Mouse (Mus musculus): ENCODE data around the gene Fshr. TPM values are rescaled to one million over a fixed set of nuclear protein-coding genes. Genes with fewer than 3 reads are reported as not detected.

The Fshr gene
- total RNA-seq, 1 experiment, result not detected

DNA sequence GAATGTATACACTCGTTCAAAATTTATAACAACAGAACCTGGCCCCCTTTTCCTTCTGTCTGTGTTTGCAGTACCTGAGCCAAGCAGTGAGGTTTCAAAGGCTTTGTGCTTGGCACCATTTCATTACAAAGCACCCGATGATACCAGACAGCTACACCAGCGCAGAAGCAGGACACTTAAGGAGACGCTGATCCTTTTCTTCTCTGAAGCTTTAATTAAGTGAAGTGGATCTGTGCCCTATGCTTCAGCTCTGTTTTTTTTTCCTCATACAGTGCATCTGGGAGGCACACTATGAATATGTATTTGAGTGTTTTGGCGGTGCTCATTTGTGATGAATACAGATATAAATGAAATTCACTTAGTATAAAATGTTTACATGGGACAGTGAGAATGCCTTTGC lies 120.8 kb downstream of the Fshr start:
- H3K9ac ChIP-seq (ENCODE audit: insufficient read depth, low read depth, low read length, poor library complexity, severe bottlenecking), result no peak overlapping the region
- no peaks in the 10 kb centered on the region for H3K9me3 ChIP-seq (ENCODE audit: control insufficient read depth, insufficient read depth, low read depth, low read length)
- H3K36me3 ChIP-seq (ENCODE audit: control insufficient read depth, insufficient read depth, low read length, poor library complexity, severe bottlenecking), result no peaks in the 10 kb centered on the region
- TF ChIP-seq HCFC1 (IDR thresholded peaks at IDR 0.05; ENCODE audit: borderline replicate concordance, insufficient read depth, low read length), result no peak
- TF ChIP-seq MAFK (IDR thresholded peaks at IDR 0.05; ENCODE audit: insufficient read depth, low read depth, low read length), result no peak
- TF ChIP-seq ZNF384 (IDR thresholded peaks at IDR 0.05; ENCODE audit: low read depth, low read length), result no peak
- TF ChIP-seq ZC3H11A (IDR thresholded peaks at IDR 0.05; ENCODE audit: borderline replicate concordance, low read depth, low read length), result no peak
- no peak for TF ChIP-seq CHD2 (IDR thresholded peaks at IDR 0.05; ENCODE audit: low read depth, low read length)
- in situ Hi-C loops (cut with MboI; ENCODE audit: low sequenced_read_pairs in 2 of 2, unreplicated experiment in 2 of 2), result no loop called here
- H3K27ac ChIP-seq (ENCODE audit: insufficient read depth, low read depth, low read length, poor library complexity, severe bottlenecking), result no peak overlapping the region
- H3K4me3 ChIP-seq (ENCODE audit: insufficient read depth in 1 of 2, low read depth in 1 of 2, low read length in 2 of 2, poor library complexity in 1 of 2, severe bottlenecking in 1 of 2), result no peak overlapping the region
- no peaks in the 10 kb centered on the region for H3K4me1 ChIP-seq (ENCODE audit: control insufficient read depth in 2 of 2, insufficient read depth in 2 of 2, low read length in 2 of 2, poor library complexity in 1 of 2)
- DNase-seq (ENCODE audit: low read depth, low spot score), result no peak

DNA sequence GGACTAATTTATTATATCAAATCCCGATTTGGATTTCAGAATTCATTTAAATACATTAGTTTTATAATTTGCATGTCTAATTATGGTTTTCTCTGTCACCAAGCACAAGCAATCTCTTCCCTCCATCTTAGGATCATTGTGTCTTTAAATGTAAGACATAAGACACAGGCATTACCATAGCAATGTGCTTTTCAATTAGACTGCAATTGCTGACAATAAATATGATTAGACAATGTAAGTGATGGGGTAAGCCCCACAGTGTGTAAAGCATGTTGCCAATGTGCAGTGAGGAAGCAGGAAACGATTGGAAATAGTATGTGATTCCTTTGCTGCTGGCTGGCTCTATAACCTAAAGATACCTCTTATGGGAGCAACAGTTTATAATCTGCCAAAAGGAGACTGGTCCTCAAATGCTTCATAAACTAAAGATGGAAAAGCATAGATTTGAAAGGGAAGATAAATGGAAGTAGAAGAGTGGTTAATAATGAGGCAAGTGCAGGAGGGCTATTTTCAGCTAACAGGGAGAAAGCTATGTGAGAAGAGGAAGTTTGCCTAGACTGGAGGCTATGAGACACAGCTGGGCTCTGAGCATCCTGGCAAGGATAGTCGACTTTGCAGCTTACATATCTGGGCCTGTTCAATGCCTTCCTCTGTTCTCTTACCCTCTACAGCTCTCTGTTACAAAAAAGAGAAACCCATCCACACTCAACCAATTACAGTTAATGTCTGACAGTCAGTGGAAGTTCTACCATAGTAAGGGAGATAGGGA lies 136.0 kb downstream of the Fshr start:
- in situ Hi-C loops (cut with MboI; ENCODE audit: low sequenced_read_pairs in 2 of 2, unreplicated experiment in 2 of 2), result no loop called here
- no peaks in the 10 kb centered on the region for H3K9me3 ChIP-seq (ENCODE audit: control insufficient read depth, insufficient read depth, low read depth, low read length)

DNA sequence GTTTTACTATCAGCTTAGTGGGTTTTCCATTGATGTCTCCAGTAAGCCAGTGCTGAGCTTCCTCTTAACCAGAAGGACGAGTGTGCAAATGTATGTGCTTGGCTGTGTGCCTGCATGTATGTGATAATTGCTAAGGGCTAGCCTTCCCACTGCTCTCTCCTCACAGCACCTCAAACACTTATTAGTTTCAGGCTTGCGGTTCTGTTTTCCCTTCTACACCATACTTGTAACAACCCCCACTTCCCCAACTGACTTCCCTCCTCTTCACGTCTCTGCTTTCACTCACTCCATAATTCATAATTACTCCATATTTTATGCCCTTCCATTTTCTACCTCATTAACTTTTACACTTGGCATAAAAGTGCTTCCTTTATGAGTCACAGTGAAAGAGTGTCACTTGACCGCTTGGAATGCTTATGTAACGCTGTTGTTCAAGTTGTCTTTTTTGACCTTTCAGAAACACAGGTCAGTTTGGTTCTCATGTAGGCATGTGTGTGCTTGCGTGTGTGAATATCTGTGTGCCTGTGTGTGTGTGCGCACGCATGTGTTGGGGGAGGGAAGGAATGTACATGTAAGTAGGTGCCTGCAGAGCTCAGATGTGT lies 138.0 kb downstream of the Fshr start:
- Histone ChIP-seq H3K4me3 (ENCODE audit: insufficient read depth in 1 of 2, low read depth in 1 of 2, low read length in 2 of 2, poor library complexity in 1 of 2, severe bottlenecking in 1 of 2) (no peak overlapping the region), H3K27ac (ENCODE audit: insufficient read depth, low read depth, low read length, poor library complexity, severe bottlenecking) (no peak overlapping the region), H3K9me3 (ENCODE audit: control insufficient read depth, insufficient read depth, low read depth, low read length) (no peaks in the 10 kb centered on the region), H3K36me3 (ENCODE audit: control insufficient read depth, insufficient read depth, low read length, poor library complexity, severe bottlenecking) (no peaks in the 10 kb centered on the region), H3K9ac (ENCODE audit: insufficient read depth, low read depth, low read length, poor library complexity, severe bottlenecking) (no peak overlapping the region), H3K4me1 (ENCODE audit: control insufficient read depth in 2 of 2, insufficient read depth in 2 of 2, low read length in 2 of 2, poor library complexity in 1 of 2) (no peaks in the 10 kb centered on the region)
- DNase-seq (ENCODE audit: low read depth, low spot score), result no peak
- in situ Hi-C loops (cut with MboI; ENCODE audit: low sequenced_read_pairs in 2 of 2, unreplicated experiment in 2 of 2), result no loop called here
- TF ChIP-seq MAFK (IDR thresholded peaks at IDR 0.05; ENCODE audit: insufficient read depth, low read depth, low read length), result no peak
- no peak for TF ChIP-seq HCFC1 (IDR thresholded peaks at IDR 0.05; ENCODE audit: borderline replicate concordance, insufficient read depth, low read length)
- no peak for TF ChIP-seq ZC3H11A (IDR thresholded peaks at IDR 0.05; ENCODE audit: borderline replicate concordance, low read depth, low read length)
- no peak for TF ChIP-seq CHD2 (IDR thresholded peaks at IDR 0.05; ENCODE audit: low read depth, low read length)
- TF ChIP-seq ZNF384 (IDR thresholded peaks at IDR 0.05; ENCODE audit: low read depth, low read length), result no peak

More for the DNA sequence above, 136.0 kb downstream of the Fshr start:
- H3K9ac ChIP-seq (ENCODE audit: insufficient read depth, low read depth, low read length, poor library complexity, severe bottlenecking), result no peak overlapping the region
- no peaks in the 10 kb centered on the region for H3K4me1 ChIP-seq (ENCODE audit: control insufficient read depth in 2 of 2, insufficient read depth in 2 of 2, low read length in 2 of 2, poor library complexity in 1 of 2)
- DNase-seq (ENCODE audit: low read depth, low spot score), result no peak
- no peak overlapping the region for H3K4me3 ChIP-seq (ENCODE audit: insufficient read depth in 1 of 2, low read depth in 1 of 2, low read length in 2 of 2, poor library complexity in 1 of 2, severe bottlenecking in 1 of 2)
- H3K27ac ChIP-seq (ENCODE audit: insufficient read depth, low read depth, low read length, poor library complexity, severe bottlenecking), result no peak overlapping the region
- TF ChIP-seq CHD2 (IDR thresholded peaks at IDR 0.05; ENCODE audit: low read depth, low read length) (no peak), ZNF384 (IDR thresholded peaks at IDR 0.05; ENCODE audit: low read depth, low read length) (no peak), MAFK (IDR thresholded peaks at IDR 0.05; ENCODE audit: insufficient read depth, low read depth, low read length) (no peak), ZC3H11A (IDR thresholded peaks at IDR 0.05; ENCODE audit: borderline replicate concordance, low read depth, low read length) (no peak), HCFC1 (IDR thresholded peaks at IDR 0.05; ENCODE audit: borderline replicate concordance, insufficient read depth, low read length) (no peak)
- H3K36me3 ChIP-seq (ENCODE audit: control insufficient read depth, insufficient read depth, low read length, poor library complexity, severe bottlenecking), result no peaks in the 10 kb centered on the region

DNA sequence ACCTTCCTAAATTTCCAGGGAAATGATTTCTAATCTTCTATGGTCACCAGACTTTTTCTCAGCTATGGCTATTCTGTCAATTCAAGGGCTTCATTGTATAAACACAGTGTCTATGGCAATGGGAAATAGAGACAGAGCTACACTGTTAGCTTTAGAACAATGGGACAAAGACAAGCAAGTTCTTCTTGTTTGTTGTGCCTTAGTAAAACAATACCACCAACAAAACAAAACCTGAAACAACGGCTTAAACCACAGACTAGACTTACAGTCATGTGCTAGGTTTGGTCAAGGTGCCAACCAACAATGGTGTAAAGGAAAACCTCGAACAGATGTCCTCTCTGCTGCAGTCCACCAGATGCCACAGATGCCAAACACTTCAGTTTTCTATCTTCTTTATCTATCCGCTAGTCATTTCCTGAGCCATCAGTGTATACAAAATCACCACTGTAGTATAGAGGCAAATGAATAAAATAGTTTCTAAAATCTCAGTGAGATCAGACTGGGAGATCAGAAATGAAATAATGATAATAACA lies 149.4 kb downstream of the Fshr start:
- H3K36me3 ChIP-seq (ENCODE audit: control insufficient read depth, insufficient read depth, low read length, poor library complexity, severe bottlenecking), result no peaks in the 10 kb centered on the region
- TF ChIP-seq ZNF384 (IDR thresholded peaks at IDR 0.05; ENCODE audit: low read depth, low read length) (no peak), ZC3H11A (IDR thresholded peaks at IDR 0.05; ENCODE audit: borderline replicate concordance, low read depth, low read length) (no peak), HCFC1 (IDR thresholded peaks at IDR 0.05; ENCODE audit: borderline replicate concordance, insufficient read depth, low read length) (no peak), MAFK (IDR thresholded peaks at IDR 0.05; ENCODE audit: insufficient read depth, low read depth, low read length) (no peak), CHD2 (IDR thresholded peaks at IDR 0.05; ENCODE audit: low read depth, low read length) (no peak)
- H3K4me1 ChIP-seq (ENCODE audit: control insufficient read depth in 2 of 2, insufficient read depth in 2 of 2, low read length in 2 of 2, poor library complexity in 1 of 2), result no peaks in the 10 kb centered on the region
- H3K27ac ChIP-seq (ENCODE audit: insufficient read depth, low read depth, low read length, poor library complexity, severe bottlenecking), result no peak overlapping the region
- no peaks in the 10 kb centered on the region for H3K9me3 ChIP-seq (ENCODE audit: control insufficient read depth, insufficient read depth, low read depth, low read length)
- in situ Hi-C loops (cut with MboI; ENCODE audit: low sequenced_read_pairs in 2 of 2, unreplicated experiment in 2 of 2), result no loop called here
- no peak overlapping the region for H3K4me3 ChIP-seq (ENCODE audit: insufficient read depth in 1 of 2, low read depth in 1 of 2, low read length in 2 of 2, poor library complexity in 1 of 2, severe bottlenecking in 1 of 2)
- DNase-seq (ENCODE audit: low read depth, low spot score), result no peak
- H3K9ac ChIP-seq (ENCODE audit: insufficient read depth, low read depth, low read length, poor library complexity, severe bottlenecking), result no peak overlapping the region

All from ES-E14 (cell line).